Mouse (Mus musculus): ENCODE measurements around the gene Dgki.

Dgki gene

GRCm38 (mm10) chr6:36905965-36906364 is 394.0 kb downstream of the Dgki start:
- DNase-seq (ENCODE audit: low spot score): no peak

DNA sequence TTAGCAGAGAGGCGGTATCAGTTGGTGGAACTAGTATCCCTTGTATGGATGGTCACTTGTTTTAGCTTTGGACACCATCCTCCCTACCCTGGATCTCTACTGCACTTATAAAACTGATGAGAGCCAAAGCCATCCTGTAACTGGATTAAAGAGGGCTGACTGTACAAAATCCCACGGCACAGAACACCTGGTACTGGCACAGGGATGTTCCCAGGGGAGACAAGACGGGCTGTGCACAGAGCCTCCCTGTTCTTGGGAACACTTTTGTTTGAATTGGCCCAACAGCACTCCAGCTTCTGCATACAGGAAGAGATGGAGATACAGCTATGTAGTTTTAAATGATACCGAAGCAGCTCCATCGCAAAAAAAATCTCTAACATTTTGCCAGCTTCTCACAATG is 395.1 kb downstream of the Dgki start:
- no peak for DNase-seq (ENCODE audit: low spot score)

GRCm38 (mm10) chr6:36903821-36904220 is 396.2 kb downstream of the Dgki start:
- peak; percentile 24 for DNase-seq (ENCODE audit: low spot score)

DNA sequence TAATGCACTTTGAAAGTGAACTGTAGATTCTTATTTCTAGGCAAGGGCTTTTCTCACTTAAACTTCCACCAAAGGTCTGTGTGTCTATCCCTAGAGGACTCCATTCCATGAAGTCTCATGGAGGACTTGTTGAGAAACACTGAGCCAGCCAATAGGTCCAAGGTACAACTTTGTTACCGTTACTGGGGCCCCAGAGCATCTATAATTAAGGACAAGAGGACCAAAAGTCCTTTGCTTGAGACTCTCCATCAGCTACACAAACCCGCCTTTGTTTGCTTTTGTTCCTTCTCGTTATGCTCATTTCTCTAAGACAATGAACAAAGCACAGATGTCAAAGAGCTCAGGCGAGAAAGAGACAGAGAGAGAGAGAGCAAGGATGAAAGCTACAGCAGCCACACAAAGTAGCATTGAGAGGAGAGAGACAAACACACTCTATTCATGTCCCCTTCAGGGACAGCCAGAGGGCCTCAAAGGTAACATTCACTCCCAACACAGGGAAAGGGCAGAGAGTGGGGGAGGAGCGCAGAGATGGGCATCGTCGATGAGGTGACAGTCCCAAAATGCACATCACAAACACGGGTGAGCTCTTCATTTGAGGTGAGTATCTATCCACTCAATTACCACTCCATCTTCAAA is 396.7 kb downstream of the Dgki start:
- DNase-seq (ENCODE audit: low spot score): no peak

DNA sequence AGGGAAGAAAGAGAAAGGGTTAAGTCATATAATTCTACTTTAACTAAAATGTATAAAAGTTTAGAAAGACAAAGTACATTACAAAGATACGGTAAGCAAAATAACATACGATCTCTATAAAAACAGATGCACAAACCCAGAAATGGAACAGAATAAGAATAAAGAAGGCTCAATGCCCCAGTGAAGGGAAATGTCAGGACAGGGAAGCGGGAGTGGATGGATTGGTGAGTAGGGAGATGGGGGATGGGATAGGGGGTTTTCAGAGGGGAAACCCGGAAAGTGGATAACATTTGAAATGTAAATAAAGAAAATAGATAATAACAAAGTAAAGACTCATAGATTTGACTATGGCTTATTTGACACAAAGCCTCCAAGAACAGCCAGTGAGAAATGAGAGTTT is 400.1 kb downstream of the Dgki start:
- no peak for DNase-seq (ENCODE audit: low spot score)

DNA sequence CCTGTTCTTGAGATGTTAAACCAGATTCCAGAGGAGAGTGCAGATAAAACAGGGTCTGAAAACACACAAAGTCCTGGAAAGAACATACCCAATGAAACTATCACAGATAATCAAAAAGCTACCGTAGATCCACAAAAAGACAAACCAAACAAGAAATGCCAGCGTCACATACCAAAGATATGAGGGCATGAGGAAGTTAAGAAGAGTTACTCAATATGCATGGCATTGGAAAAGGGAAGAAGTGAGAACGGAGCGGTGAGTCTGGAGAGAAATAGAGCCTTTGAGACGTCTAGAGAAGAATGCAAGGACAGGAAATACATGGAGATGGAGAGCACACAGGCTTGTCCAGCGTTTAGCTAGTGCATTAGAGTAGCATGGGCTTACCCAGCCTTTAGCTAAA is 401.6 kb downstream of the Dgki start:
- no peak for DNase-seq (ENCODE audit: low spot score)

DNA sequence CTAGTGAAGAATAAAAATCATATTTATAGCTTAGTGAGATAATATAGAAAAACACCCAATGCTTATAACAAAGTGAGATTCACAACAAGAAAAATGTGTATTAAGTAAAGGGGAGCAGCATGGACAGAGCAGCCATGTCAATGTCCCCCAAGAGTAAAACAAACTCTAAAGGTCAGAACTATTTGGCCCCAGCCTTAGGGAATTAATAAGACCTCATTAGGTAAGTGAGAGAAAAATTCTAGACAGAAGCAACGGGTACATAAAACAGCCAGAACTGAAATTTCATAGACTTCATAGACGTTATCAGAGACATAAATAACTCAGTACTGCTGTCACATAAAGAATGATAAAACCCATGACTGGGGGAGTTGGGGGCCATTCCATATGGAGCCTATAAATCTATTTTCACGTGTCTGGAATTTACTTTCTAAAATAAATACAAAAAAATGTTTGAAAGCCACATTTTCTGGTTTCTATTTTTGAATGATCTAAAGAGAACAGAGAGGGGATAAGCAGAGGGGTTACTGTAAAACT is 402.3 kb downstream of the Dgki start:
- DNase-seq (ENCODE audit: low spot score): no peak

DNA sequence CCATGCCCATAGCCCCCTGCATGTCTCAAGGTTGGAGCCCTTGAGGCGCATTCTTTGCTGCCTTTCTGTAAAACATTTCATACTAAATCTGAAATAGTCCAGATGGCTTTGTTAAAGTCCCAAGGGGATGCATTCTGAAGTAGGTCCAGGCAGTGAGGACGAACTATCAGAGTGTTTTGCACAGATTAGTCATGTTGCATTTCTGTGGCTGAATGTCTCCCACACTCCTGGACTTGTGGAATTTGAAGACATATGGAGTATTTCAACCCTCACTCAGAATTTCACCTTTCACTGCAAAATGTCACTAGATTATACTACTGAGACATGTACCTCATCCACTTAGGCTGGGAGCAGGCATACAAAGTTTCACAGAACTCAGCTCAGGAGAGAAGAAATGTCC is 403.3 kb downstream of the Dgki start:
- DNase-seq (ENCODE audit: low spot score): no peak

DNA sequence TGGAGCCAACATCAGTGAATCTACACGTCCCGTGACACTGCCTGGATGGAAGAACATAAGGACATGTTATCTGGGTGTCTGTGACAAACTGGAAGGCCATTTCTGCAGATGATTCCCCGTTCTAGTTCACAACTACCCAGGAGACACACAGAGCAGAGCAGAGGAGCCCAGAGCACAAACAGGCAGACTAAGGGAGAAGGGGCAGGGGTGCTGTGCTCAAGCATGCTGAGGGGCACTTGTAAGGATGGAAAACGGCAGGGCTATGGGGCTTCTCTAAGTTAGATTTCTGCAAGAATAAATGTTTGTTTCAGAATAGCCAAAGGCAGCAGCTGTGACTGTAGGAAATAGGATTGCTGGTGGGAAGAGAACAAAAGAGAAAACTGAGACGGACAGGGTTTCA is 408.2 kb downstream of the Dgki start:
- no peak for DNase-seq (ENCODE audit: low spot score)

DNA sequence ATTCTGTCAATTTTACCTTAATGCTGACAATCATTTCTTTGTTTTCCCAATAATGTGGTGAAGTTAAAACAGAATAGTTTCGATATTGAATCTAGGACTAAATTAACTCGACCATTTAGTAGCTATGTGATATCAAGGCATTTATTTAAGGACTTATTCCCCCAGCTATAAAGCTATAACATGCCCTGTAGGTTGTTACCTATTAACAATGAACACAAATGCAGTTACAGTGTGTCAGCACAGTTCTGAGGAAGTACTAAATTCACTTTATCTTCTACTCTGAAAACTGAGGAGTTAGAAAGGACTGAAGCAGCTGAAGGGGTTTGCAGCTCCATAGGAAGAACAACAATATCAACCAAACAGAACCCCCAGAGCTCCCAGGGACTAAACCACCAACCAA is 409.2 kb downstream of the Dgki start:
- no peak for DNase-seq (ENCODE audit: low spot score)

DNA sequence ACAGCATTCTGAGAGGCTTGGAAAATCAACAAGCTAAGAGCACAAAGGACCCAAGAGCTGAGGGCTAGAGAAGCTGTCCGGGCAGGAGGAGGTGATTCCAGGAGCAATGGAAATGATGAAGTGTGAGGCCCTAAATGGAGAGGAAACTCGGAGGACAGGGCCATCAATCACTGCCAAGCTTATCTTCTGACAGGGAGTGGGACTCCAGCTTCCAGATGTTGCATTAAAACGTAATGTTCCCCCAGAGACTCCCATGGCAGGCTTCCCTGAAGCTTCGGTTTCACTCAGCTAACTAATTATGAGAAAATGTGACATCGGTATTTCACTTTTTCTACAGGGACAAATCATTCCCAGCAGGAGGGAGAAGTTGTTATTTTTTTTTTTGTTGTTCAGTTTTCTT is 409.7 kb downstream of the Dgki start:
- DNase-seq (ENCODE audit: low spot score): peak; percentile 55

GRCm38 (mm10) chr6:36881309-36881708 is 418.7 kb downstream of the Dgki start:
- no peak for DNase-seq (ENCODE audit: low spot score)

GRCm38 (mm10) chr6:36880643-36881263 is 419.2 kb downstream of the Dgki start:
- DNase-seq (ENCODE audit: low spot score): no peak

DNA sequence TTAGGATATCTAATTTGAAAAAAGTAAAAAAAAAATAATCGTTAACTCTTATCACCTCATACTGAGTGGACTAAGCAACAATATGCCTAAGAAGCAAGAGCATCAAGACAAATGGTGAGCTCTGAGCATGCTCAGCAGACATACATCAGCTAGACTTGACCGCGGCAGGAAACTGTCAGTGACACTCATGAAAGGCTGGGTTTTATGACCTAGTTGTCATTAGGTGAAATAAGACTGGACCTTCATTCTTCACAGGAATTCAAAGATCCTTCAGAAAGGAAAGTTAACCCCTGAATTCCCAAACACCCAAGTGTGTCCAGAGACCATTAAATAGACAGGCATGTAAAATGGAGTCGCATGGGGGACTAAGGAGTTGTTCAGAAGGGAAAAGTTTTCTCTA is 422.6 kb downstream of the Dgki start:
- DNase-seq (ENCODE audit: low spot score): no peak

DNA sequence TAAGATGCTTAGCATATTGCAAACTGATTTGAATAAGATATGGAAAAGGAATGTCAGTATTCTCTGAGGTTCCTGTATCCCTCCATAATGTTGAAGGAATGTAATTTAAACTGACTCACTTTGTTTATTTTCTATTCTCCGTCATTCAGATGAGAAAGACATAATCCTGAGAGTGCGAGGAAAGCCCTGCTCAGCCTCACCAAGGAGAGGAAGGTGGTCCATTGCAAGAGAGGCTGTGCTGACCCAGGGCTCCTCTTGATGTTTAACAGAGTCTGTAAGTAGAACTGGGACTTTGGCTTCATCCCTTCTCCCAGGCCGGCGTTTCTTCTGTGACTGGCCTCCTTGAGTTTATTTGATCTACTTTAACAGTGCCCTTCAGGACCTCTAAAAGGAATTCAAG is 423.6 kb downstream of the Dgki start:
- DNase-seq (ENCODE audit: low spot score): no peak

GRCm38 (mm10) chr6:36875926-36876325 is 424.1 kb downstream of the Dgki start:
- no peak for DNase-seq (ENCODE audit: low spot score)

- no peak for DNase-seq (ENCODE audit: low spot score)
These were observed 427.1 kb downstream of the Dgki start for GRCm38 (mm10) chr6:36872876-36873275.

GRCm38 (mm10) chr6:36868217-36868616 is 431.8 kb downstream of the Dgki start:
- no peak for DNase-seq (ENCODE audit: low spot score)

DNA sequence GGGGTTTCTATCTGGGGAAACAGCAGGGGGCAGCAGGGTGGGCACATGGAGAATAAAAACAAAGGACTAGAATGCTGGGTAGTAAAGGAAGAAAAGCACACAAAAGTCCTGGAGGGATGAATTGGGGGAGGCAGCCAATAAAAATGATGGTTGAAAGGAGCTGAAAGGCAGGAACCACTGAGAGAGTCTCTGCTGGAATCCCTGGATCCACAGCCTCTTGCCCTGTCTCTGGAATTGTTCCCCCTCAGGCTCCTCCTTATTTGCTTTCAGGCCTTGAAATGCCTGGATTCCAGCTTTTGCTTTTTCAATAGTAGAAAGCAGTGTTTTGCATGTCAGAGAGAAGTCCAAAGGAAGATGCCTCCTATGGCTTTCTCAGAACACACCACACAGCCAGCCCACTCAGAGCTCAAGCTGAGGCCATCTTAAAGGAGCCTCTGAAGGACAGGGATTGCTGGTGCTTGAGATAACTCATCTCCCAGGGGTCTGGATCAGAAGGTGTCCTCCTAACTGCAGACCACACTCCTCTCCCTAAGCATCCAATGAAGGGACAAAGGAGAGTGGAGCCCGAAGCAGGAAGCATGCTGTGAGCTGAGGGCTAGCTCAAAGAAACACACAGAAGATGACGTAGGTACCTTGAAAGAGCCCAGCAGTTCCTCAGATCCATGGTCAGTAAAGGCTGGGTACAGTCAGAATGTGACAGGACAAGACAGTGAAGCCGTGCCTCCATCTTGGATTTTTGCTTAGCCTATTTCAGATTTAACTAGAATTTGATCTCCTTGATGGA is 441.5 kb downstream of the Dgki start:
- DNase-seq (ENCODE audit: low spot score): no peak

- DNase-seq (ENCODE audit: low spot score): no peak
These were observed 442.2 kb downstream of the Dgki start for GRCm38 (mm10) chr6:36857627-36858257.

DNA sequence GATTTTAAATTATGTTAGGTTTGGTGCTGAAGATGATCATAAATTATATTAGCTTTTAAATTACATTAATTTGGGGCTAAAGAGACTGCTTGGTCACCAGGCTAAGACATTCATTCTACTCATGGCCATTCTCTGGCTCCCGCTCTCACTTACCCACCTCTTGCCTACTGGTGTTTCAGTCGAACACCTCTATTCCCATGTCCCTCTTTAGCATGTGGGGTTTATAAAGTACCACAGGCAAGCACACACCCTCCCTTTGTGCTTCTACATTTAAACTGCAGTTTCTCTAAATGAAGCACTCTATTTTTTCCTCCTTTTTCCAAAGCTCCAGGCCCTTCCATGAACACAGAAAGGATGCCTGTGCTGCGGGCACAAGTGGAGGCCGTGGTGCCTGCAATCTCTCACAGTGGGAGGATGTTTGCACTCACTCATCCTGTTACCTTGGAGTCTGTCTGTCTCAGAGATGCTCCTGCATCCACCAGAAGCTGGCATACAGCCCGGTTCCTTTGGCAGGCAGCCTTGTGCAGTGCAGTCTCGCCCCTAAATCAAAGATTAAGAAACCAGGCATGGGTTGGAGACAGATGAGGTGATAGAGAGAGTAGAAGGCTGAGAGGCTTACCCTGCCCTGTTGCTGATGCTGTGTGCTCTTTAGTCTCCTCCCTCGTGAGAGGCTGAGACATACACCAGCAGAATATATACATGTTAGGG is 449.4 kb downstream of the Dgki start:
- DNase-seq (ENCODE audit: low spot score): peak; percentile 35

GRCm38 (mm10) chr6:36845288-36845687 is 454.7 kb downstream of the Dgki start:
- DNase-seq (ENCODE audit: low spot score): no peak
